ENCODE assay signal across 36 mouse cellular contexts in genomic region chr5:140455466-140455865, GRCm38 (mm10). TPM values are rescaled to one million over a fixed set of nuclear protein-coding genes. Genes with fewer than 3 reads are reported as not detected.
DNase-seq lines count a peak whose midpoint lies in the region; ATAC-seq and TF ChIP-seq lines count a peak whose summit lies in the region.
"Had no signal": no experiment of that assay in that cellular context is flagged by ENCODE, and none has a peak within 500 bp of the region (broad histone marks: within the 10 kb centered on the region; RNA-seq: fewer than 3 reads in every experiment).

No protein-coding gene starts in this region.

- no peaks in the 10 kb centered on the region for H3K27me3 ChIP-seq in heart, embryonic 16.5 days (ENCODE audit: control insufficient read depth, insufficient read depth, low read length)
- no peaks in the 10 kb centered on the region for H3K27me3 ChIP-seq in heart, adult 2 months (ENCODE audit: control insufficient read depth, insufficient read depth, low read length)
- H3K27me3 ChIP-seq: CH12.LX; forebrain, embryonic 15.5 days; limb, embryonic 12.5 days; liver, embryonic 15.5 days; midbrain, embryonic 13.5 days; neural tube, embryonic 12.5 days; Patski had no signal

- TF ChIP-seq EP300 in heart, adult 2 months (IDR thresholded peaks at IDR 0.05; ENCODE audit: insufficient read depth, low read depth, low read length) = no peak

- ATAC-seq in heart, embryonic 16.5 days (replicated peaks; ENCODE audit: extremely low read depth, insufficient read depth, low FRiP score) = no peak
- ATAC-seq: forebrain, embryonic 15.5 days; intestine, embryonic 16.5 days; midbrain, embryonic 13.5 days; Patski had no signal

- no peaks in the 10 kb centered on the region for H3K36me3 ChIP-seq in heart, embryonic 16.5 days (ENCODE audit: control insufficient read depth, insufficient read depth)
- no peaks in the 10 kb centered on the region for H3K36me3 ChIP-seq in heart, adult 2 months (ENCODE audit: control insufficient read depth, insufficient read depth, low read length)
- H3K36me3 ChIP-seq: forebrain, embryonic 15.5 days; limb, embryonic 12.5 days; liver, embryonic 15.5 days; midbrain, embryonic 13.5 days; neural tube, embryonic 12.5 days had no signal

- peak; percentile 35 for DNase-seq in adrenal gland, postnatal 10 days
- DNase-seq in adrenal gland, adult 18-20 months (ENCODE audit: low spot score in 2 of 2) = no peak
- no peak for DNase-seq in heart, adult 2 months
- peak; percentile 13 for DNase-seq in lung, postnatal 10 days
- DNase-seq in lung, adult 18-20 months = no peak
- DNase-seq in frontal cortex, postnatal 10 days (ENCODE audit: low spot score in 2 of 2) = no peak
- DNase-seq: adrenal gland, postnatal 36 days; cerebellum, adult 2 months; cerebellum, postnatal 36 days; heart, postnatal 10 days; kidney, adult 8-10 months; kidney, postnatal 10 days; layer of hippocampus, adult 9-11 months; right cerebral cortex, adult 18-20 months; spleen, adult 18-20 months; thymus, postnatal 14 days had no signal

- intact Hi-C loops in heart, adult 2 months (cut with DNase I) = no loop called here

- H3K9ac ChIP-seq in heart, embryonic 16.5 days (ENCODE audit: low read length) = peak overlapping the region; percentile 15; the same call in 1 of the 2 replicates
- H3K9ac ChIP-seq in heart, adult 2 months (ENCODE audit: low read depth, low read length) = no peak overlapping the region
- H3K9ac ChIP-seq: forebrain, embryonic 15.5 days; limb, embryonic 12.5 days; liver, embryonic 15.5 days; midbrain, embryonic 13.5 days; neural tube, embryonic 12.5 days had no signal

- H3K4me2 ChIP-seq in heart, embryonic 16.5 days (ENCODE audit: low read depth, low read length) = no peak overlapping the region
- H3K4me2 ChIP-seq: forebrain, embryonic 15.5 days; limb, embryonic 12.5 days; liver, embryonic 15.5 days; midbrain, embryonic 13.5 days; neural tube, embryonic 12.5 days had no signal

- WGBS in heart, embryonic 16.5 days = 57% methylated on average over 2 of the region's 2 CpGs
- 51% methylated on average over 2 of the region's 2 CpGs for WGBS in heart, adult 2 months

- no peak overlapping the region for H3K4me3 ChIP-seq in heart, embryonic 16.5 days (ENCODE audit: low read length)
- H3K4me3 ChIP-seq in heart, adult 2 months = no peak overlapping the region
- H3K4me3 ChIP-seq: forebrain, embryonic 15.5 days; limb, embryonic 12.5 days; liver, embryonic 15.5 days; midbrain, embryonic 13.5 days; myocyte; neural tube, embryonic 12.5 days had no signal

- no peaks in the 10 kb centered on the region for H3K79me2 ChIP-seq in heart, adult 2 months (replicated peaks; ENCODE audit: control insufficient read depth, insufficient read depth, low read length)

- no peaks in the 10 kb centered on the region for H3K9me3 ChIP-seq in heart, embryonic 16.5 days (replicated peaks; ENCODE audit: control insufficient read depth, low read length)
- H3K9me3 ChIP-seq: forebrain, embryonic 15.5 days; limb, embryonic 12.5 days; liver, embryonic 15.5 days; midbrain, embryonic 13.5 days; neural tube, embryonic 12.5 days had no signal

- H3K27ac ChIP-seq in heart, embryonic 16.5 days (ENCODE audit: low read length) = no peak overlapping the region
- H3K27ac ChIP-seq in heart, adult 2 months = no peak overlapping the region
- H3K27ac ChIP-seq: forebrain, embryonic 15.5 days; limb, embryonic 12.5 days; liver, embryonic 15.5 days; macrophage; midbrain, embryonic 13.5 days; neural tube, embryonic 12.5 days had no signal

- TF ChIP-seq CTCF in heart, adult 2 months (IDR thresholded peaks at IDR 0.05) = no peak

- H3K4me1 ChIP-seq in heart, embryonic 16.5 days (ENCODE audit: control insufficient read depth, insufficient read depth, low read length) = no peaks in the 10 kb centered on the region; the same call in 1 of the 2 replicates
- H3K4me1 ChIP-seq in heart, adult 2 months (ENCODE audit: control insufficient read depth, insufficient read depth, low read length) = no peaks in the 10 kb centered on the region
- H3K4me1 ChIP-seq: forebrain, embryonic 15.5 days; limb, embryonic 12.5 days; liver, embryonic 15.5 days; neural tube, embryonic 12.5 days had no signal

- TF ChIP-seq POLR2A in heart, adult 2 months (IDR thresholded peaks at IDR 0.05; ENCODE audit: insufficient read depth, low read depth, low read length) = no peak

RNA-seq across cellular contexts. Expression of gene Gm4869, which starts 10.0 kb away (rescaled TPM):
- under 1 TPM in 1 of 2 experiments, not detected in 1; 0.15 TPM for total RNA-seq in adrenal gland, postnatal 10 days (2021)
- under 1 TPM; 0.13 to 0.16 TPM for total RNA-seq in adrenal gland, adult 18-20 months (2021)
- not detected in 2 replicates for polyA plus RNA-seq in heart, embryonic 16.5 days (2015; fragmentation: Nextera tagmentation; extraction: Ambion mirVana)
- total RNA-seq in heart, adult 2 months (2021) = not detected
- polyA plus RNA-seq in heart, adult 2 months (2012; rRNA removed) = 0.06 TPM in 1 of 2 replicates, not detected in the other
- total RNA-seq: CH12.LX; gastrocnemius, adult 8-10 months; gastrocnemius, postnatal 4 days; heart, adult 8-10 months; heart, postnatal 10 days; left cerebral cortex, postnatal 10 days; liver, adult 2 months; megakaryocyte-erythroid progenitor cell, adult 5-6 weeks had no signal
- polyA plus RNA-seq: cerebellum, adult 2 months; forebrain, embryonic 15.5 days; intestine, embryonic 16.5 days; large intestine, adult 2 months; limb, embryonic 12.5 days; liver, adult 2 months; liver, embryonic 15.5 days; lung, embryonic 16.5 days; macrophage; midbrain, embryonic 13.5 days; Patski; stomach, embryonic 16.5 days had no signal

RNA-seq across cellular contexts. Expression of gene Eif3b, which starts 36.3 kb away (rescaled TPM):
- total RNA-seq in adrenal gland, postnatal 10 days (2021) = 100 to 1,000 TPM; 132 to 140 TPM
- 100 to 1,000 TPM; 162 to 184 TPM for total RNA-seq in adrenal gland, adult 18-20 months (2021)
- polyA plus RNA-seq in heart, embryonic 16.5 days (2015; fragmentation: Nextera tagmentation; extraction: Ambion mirVana) = 78.1 and 87.8 TPM in 2 replicates
- total RNA-seq in heart, adult 2 months (2021) = 10 to 100 TPM; 86.9 to 95.2 TPM
- polyA plus RNA-seq in heart, adult 2 months (2012; rRNA removed) = 49.0 and 59.8 TPM in 2 replicates

RNA-seq across cellular contexts. Expression of gene Chst12, which starts 49.9 kb away (rescaled TPM):
- 10 to 100 TPM; 10.9 to 13.9 TPM for total RNA-seq in adrenal gland, postnatal 10 days (2021)
- 10 to 100 TPM in 1 of 2 experiments, 1 to 10 TPM in 1; 6.3 to 10.6 TPM for total RNA-seq in adrenal gland, adult 18-20 months (2021)
- 11.4 and 13.9 TPM in 2 replicates for polyA plus RNA-seq in heart, embryonic 16.5 days (2015; fragmentation: Nextera tagmentation; extraction: Ambion mirVana)
- 1 to 10 TPM; 4.5 to 4.8 TPM for total RNA-seq in heart, adult 2 months (2021)
- polyA plus RNA-seq in heart, adult 2 months (2012; rRNA removed) = 8.3 and 11.2 TPM in 2 replicates

Comparison
In these comparisons a context has a peak if more than half of its experiments do, and no peak if none do; other contexts are left out.
1. DNase-seq: peak in adrenal gland, postnatal 10 days (single experiment) and lung, postnatal 10 days (single experiment); none in adrenal gland, adult 18-20 months (0 of 2), heart, adult 2 months (0 of 2), lung, adult 18-20 months (0 of 2) and frontal cortex, postnatal 10 days (0 of 2).